Mouse (Mus musculus) frontal cortex, adult 2 months (tissue): Measurements from ENCODE around the gene Vsig8. TPM values are rescaled to one million over a fixed set of nuclear protein-coding genes. Genes with fewer than 3 reads are reported as not detected.

Experiments
- DNase-seq, 2 experiments: peaks; one replicate each; pipeline ENCODE4 v3.0.0; 2022; ENCODE audit warnings: low spot score in 1 of 2; ENCODE audit errors: extremely low spot score in 1 of 2
- polyA plus RNA-seq: library from polyadenylated mRNA; depleted of rRNA; stranded (reverse); fragments of >200 nt; gene quantifications from 2 replicates; pipeline ENCODE4 v1.2.3, GENCODE M21; 2012; rRNA removed

The Vsig8 gene
- 0.90 and 0.97 TPM in 2 replicates for polyA plus RNA-seq

DNA sequence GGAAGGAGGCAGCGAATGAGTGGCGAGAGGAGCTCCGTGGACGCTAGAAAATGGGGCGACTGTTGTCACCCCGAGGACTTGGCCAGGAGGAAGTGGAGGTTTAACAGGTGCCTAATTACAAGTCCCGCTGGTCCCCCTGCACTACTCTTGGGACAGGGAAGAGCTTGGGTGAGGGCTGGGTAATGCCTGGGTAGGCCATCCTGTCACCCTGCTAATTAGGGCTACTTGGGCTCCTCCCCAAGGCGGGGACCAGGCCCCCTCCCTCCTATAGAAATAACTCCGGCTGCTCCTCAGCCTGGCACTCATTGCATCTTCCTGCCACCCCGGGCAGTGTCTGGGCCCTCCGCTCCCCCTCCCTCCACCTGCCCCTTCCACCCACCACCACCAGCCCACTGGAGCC is at the start of gene Vsig8:
Gene Vsig8, plus strand, starts transcription at position 301 of the 400 bp plus-strand sequence.
- no peak for DNase-seq

DNA sequence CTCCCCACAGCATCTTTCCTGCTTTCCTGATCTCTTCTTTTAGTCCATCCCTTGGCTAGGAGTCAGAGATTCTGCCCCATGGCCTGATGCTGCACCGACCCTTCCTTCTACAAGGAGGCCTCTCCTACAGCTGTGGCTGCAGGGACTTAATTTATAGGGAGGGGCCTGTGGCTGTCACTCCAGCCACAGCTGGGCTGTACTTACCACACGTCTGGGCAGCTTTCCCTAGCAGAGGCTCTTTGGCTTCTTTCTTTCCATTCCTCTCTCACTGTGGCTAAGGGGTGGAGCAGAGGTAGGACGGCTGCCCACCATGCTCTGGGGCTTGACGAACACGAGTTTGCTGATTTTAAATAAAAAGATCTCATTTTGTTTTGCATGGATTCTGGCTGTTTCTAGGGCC is 48.7 kb upstream of the Vsig8 start:
- no peak for DNase-seq

DNA sequence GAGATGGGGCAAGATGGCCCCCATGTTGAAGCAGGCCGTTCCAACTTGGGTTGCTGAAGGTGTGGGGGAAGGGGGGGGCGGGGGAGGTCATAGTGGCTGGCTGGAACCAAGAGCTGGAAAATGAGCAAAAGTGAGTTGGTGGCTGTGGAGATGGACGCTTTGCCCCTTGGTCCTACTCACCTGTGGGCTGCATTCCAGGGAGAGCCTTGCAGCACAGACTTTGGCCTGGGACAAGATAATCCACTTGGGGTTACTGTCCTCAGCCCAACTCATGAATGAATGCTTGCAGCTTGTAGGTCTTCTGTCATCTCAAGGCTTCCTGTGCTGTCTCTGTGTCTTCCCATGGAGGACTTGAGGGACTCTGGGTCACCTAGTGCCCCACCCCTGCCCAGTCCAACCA is 48.0 kb upstream of the Vsig8 start:
- no peak for DNase-seq

DNA sequence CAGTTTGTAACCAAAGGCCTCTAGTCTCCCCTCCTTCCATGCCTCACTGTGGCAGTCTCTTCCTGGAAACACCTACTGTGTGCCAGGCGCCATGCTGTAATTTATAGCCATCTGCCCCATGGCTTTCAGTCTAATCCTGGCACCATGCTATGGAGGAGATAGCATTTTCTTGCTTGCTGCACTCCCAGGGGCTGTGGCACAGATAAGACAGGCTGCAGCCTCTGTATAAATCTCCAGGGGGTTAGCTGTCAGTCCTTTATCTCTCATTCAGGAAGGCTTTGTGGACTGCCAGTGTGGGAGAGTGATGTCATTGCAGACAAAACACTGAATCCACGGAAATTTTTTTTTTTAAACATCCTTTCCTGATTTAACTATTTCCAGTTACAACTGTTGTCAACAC is 47.6 kb upstream of the Vsig8 start:
- DNase-seq, result no peak

DNA sequence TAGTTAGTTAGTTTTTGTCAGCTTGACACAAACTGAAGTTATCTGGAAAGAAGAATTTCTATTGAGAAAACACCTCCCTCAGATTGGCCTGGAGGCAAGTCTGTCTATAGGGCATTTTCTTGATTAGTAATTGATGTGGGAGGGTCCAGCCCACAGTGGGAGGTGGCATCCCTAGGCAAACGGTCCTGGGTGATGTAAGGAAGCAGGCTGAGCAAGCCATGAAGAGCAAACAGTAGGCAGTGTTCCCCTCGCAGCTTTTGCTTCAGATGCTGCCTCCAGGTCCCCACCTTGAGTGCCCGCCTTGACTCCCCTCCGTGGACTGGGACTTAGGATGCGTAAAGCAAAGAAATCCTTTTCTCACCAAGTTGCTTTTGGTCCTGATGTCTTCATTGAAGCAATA is 46.5 kb upstream of the Vsig8 start:
- DNase-seq, result no peak

DNA sequence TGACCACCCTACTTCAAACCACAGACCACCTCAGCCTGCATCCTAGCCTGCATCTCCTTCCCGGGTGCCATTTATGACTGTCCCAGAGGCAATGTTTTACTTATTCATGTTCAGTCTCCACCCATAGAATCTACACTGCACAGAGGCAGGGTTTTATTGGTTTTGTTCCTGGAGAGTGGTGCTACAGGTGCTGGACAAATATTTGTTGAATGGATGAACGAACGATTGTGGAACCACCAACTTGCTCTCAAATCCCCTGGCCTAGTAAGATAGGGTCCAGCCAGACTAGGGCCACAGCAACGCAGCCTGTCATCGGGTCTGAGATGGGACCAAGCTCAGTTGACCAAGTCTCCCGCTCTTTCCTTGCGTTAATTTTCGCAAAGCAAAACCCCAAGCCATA is 45.8 kb upstream of the Vsig8 start:
- DNase-seq, result no peak

DNA sequence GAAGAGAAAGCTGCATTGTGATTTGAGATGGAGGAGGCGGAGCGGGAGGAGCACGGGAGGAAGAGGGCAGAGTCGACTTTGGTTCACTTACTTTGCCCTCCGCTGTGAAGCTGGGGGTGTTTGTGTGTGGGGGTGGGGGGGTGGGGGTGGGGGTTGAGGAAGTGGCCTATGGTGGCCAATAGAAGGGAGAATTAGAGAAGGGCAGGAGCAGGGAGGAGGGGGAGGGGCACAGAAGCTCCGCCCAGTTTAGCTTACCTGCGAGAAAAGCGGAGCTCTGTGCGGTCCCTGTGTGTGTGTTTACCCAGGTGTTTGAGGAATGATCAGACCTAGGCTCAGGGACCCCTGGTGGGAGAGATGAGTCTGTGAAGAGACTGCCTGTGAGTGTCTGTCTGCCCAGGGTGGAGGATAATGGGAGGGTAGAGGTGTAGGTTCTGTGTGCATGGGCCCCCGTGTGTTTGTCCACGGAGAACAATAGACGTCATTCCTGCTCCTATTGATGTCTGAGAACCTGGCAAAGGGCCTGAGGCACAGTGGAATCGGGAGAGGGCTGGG is 45.2 kb upstream of the Vsig8 start:
- no peak for DNase-seq

DNA sequence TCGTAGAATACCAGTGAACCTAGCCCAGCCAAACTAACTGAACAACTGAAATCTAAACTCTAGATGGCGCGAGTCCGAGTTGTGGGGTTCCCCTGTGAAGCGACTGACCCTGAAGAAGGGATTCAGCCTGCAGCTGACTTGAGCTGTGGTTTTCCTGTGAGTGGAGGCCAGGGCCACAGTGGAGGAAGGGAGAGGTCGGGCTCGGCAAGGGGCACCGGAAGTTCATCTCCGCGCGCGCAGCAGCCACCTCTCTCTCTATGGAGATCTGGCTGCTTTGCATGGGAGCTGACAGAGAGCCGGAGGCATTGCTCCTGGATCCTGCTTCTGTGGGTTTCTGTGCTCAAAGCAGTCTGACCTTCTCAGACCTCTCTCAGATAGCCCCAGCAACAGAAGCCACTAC is 42.8 kb upstream of the Vsig8 start:
- peak in 1 of 2 experiments; percentile 20 for DNase-seq

DNA sequence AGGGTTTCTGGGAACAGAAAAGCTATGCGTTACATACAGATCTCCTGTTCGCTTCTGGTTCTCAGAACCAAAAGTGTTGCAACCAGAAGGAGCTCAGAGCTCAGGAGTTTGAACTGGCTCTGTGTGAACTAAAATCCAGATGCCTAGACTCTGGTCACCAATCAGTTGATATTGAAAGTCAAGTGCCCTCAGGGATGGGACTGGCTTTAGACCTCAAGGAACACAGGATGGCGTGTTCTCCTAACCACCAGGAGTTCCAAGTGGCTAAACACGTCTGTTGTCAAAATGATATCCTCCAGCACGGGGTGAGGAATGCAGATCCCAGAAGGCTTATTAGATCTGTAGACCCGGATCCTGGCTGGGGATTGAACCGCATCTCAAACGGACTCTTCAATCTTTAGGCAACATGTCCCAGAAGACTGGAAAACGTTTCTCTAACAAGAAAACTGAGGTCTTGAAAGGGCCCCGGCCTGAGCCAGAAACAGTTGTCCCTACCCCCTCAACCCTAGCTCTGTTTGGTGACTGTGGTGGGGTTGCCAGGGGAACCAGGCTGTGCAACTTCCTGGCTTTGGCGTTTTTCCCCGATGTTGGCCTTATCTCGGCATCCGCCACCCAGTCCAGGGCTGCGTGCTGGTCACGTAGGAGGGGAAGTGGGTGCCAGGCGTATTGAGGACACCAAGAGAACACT is 42.1 kb upstream of the Vsig8 start:
- peak in 1 of 2 experiments; percentile 25 for DNase-seq

DNA sequence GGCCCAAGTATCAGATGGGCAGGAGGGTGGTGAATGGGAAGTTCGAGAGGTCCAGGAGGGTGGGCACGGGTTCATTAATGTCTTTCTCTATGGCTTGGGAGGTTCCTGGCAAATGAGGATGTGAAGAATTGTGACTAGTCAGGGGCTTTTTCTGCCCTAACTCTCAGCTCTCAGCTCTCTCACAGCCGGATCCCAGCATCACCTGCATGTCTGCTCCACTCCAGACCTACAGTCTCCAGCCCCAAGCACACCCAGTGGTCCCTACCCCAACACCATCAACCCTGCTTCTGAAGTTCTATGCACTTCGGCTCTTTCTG is 41.6 kb upstream of the Vsig8 start:
- DNase-seq, result no peak

DNA sequence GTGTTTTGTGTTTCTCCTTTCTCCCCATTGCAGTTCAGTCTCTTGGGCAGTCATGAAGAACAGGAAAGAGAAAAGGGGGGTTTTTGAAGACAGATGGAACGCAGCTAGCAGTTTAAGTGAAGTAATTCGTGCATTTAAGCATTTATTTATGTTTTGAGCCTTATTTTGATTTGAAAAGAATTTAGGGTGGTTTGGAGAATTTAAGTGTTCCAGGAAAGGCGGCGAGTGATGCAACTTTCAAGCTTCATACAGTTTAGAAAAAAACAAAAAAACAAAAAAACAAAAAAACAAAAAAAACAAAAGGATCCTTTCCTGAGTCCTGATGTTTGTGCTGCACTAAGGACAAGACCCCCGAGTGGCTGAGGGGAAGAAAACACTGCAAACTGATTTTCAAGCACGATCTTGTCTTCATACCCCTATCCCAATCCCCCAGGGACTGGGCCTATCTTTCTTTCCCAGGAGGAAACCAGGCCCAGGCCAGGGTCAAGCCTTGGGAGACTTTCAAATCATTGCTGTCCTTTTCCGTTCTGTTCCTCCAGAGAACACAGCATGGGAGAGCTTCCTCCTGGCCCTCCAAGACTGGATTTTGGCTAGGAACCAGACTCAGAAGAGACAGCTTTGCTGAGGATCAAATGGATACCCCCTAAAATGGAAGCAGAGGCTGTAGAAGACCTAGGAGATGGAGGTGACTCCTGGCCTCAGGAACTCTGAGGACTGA is 41.0 kb upstream of the Vsig8 start:
- no peak for DNase-seq

DNA sequence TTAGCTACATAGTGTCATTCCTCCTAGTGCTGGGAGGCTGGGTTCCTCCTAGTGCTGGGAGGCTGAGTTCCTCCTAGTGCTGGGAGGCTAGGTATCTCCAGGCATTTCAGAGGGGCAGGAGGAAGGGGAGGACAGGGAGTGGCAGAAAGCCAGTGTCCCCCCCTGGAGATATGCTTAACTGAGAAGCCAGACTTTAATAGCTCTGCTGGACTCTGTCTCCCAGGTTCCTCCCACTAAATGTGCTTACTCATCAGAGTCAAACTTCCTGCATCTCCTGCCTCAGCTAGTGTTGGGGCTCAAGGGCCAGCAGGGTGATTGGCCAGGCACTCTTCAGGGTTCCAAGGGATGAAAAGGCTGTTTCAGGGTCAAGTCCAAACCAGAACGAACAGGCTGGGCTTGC is 40.3 kb upstream of the Vsig8 start:
- no peak for DNase-seq

DNA sequence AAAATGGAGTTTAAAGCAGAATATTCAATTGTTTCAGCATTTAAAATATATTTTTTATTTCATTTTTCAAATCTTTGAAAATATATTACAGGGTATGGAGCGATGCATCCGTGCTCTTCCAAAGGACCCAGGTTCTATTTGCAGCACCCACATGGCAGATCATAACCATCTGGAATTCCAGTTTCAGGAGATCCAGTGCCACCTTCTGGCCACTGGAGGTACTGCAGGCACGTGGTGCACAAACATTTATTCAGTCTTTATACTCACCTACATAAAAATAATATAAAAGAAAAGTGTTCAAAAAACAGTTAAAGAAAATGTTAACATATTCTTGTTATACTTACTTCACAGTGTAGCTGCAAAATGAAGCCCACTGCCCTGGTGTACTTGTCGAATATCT is 37.7 kb upstream of the Vsig8 start:
- no peak for DNase-seq

DNA sequence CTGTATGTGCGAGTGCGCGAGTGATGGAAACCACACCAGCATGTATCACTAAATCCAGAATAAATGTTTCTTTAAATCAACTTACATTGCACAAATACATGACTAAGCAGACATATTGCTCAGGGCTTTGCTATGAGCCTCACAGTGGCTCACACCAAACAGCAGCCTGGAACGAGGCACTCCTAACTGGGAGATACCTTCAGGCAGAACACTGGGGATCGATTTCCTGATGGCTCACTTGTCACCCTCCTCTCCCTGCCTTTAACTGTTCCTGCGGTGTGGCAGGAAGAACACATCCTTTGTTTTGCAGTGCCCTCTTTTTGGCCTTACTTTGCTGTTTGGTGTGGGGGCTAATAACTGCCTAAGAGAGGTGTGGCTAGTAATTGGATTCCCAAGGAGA is 36.1 kb upstream of the Vsig8 start:
- no peak for DNase-seq

DNA sequence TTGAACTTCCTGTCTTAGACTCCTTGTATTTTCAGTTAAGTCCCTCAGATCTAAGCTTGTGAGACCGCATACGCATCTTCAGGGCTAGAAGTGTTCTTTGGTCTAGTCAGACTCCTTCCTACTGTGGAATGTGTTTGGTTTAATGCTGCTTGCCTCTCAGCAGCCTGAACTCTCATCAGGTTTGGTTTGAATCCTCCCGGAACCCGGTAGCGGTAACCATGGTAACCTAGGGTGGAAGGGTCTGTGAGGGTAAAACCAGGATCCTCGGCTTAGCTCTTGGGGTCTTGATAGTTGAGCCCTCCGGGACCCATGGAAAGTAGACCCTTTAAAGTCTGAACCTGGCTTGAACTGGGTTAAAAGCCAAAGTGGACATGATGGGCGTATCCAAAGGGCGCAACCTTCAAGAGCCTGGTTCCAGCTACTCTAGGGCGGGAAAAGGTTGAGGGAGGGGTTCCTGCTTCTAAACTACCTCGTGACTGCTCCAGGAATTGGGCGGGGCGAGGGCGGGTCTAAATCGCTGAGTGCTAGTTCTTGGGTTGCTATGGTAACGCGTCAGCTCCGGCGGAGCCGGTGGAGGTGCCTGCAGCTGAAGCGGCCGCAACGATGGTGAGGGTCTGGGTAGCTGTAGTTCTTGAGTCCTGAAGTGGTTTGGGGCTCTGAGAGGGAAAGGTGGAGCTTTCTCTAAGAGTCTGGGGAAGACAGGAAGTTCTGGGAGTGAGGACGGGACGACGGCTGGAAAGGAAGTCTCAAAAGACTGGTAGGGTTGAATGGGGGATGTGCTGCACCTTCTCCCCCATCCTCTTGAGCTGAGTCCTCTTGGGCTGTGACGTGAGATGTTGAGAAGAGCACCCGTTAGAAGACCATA is 34.9 kb upstream of the Vsig8 start, which contains the start of gene Cfap45:
Gene Cfap45, plus strand, starts transcription at position 226 of the 865 bp plus-strand sequence.
- peak; percentile 73 to 84 for DNase-seq

DNA sequence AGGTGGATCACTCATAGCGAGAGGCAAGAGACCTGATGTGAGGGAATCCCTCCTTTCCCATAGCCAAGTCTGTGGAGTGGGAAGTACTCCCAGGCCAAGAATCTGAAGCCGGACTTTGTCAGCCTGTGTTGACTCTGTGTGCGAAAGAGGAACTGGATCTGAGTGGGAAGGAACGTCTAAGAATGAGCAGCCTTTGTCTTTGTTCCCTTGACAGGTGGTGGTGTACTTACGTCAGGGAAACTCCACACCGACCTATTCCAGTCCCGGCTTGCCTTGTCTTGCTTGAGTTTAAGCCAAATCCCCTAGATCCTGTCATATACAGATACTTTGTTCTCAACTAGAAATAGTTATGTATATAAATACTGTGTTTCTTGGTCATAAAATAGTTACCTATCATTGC is 33.2 kb upstream of the Vsig8 start:
- DNase-seq, result no peak

DNA sequence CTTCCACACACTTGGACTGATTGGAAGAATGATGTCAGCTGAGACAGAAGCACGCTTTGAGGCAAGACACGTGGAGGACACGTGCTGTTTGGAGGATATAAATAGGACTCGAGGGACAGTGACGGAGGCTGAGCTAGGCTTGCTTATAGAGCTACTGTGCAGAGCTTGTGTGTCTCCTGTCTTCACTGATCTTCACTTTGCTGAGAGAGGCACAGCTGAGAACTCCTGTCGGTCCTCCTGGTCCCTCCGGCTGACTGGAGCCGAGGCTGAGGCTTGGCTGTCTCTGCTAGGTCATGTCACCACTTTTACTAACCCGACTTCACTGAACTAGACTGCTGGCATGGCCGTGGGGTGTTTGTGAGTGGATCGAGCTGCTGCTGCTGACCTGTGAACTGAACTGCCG is 32.0 kb upstream of the Vsig8 start:
- DNase-seq, result no peak

DNA sequence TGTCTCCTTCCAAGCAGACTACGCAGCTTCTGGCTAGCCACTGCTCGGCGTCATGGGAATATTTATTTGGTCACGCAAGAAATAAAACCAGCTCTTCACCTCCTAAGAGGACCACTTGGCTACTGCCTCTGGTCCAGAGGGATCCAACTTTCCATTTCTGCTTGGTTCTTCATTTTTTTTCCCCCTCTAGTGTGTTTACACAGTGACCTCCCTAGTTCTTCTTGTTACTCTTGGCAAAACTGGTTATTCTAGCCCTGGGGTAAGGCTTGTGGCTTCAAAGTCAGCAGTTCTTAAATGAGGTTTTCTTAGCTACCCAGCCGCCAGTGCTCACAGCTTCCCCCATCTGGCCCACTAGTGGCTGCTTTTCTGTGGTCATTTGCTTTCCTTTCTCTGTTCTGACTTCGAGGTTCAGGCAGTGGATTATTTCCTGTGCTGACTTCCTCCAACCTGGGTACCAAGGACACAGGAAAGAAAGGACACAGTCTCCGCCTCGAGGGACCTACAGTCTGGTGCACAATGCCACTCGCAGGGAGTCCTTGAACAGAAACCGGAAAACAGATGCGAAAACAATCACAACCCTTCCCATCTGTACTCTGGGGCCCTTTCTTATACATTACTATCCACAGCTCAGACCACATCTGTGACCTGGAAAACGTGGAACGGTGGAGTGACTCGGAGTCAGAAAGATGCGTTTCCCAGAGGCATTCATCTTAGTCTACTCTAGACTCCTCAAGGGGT is 30.5 kb upstream of the Vsig8 start:
- no peak for DNase-seq

DNA sequence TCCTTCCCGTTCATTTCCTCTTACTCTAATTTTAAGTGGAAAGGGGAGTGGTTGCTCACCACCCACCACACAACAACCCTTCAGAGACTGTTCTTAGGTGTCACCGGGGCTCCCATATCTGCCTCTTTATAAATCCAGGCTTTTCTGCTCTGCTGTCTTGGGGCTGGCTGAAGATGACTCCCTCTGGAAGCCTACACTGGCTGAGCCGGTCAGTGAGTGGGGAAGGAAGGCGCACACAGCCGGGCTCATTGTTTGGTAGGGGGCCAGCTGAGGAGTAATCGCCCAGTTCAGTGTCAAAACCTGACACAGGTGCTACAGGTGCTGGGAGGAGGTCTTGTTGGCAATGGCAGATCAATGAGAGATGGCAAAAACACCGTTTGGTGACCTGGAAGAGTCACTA is 29.8 kb upstream of the Vsig8 start:
- no peak for DNase-seq

DNA sequence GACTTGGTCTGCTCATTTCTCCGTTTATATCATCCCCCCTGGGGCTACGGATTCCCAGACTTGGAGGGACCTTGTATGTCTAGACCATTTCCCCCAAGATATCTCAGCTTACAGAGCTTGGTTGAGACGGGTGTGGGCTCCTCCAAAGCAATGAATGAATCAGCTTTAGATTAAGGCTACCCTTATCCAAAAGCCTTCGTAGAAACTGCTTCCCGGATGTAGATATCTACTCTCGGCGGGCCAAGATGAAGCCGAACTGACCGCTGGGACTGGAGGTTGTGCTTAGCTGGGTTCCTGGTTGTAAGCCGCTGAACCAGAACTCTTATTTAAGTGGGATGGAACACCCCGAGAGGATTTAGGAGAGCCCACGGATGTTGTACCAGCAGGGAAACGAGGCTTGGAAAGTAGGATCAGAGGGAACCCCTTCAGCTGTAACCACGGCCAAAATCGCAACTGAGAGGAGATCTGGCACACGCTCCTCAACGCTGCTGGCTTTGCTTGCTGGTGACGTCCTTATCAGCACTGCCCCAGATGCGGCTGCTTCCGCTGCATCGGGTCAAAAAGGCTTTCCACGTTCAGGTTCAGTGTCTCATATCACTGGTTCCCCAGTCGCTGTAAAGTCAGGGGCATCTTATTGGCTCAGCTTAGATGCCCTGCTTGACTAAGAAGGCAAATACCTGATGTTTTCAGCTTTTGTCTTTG is 29.2 kb upstream of the Vsig8 start:
- DNase-seq, result no peak
